Mouse (Mus musculus) heart, postnatal 0 days (tissue): ENCODE results near the gene B230104I21Rik. TPM values are rescaled to one million over a fixed set of nuclear protein-coding genes. Genes with fewer than 3 reads are reported as not detected.

ENCODE experiments used
- ATAC-seq: fragments of 200-750 bp; cut with Nextera tagmentation; 2 replicates; pipeline ENCODE4 v1.8.0; 2017; ENCODE audit warnings: low read depth, moderate number of reproducible peaks, moderate library complexity; ENCODE audit not compliant: insufficient read depth
- DNase-seq: peaks from one replicate; pipeline ENCODE4 v3.0.0-alpha.2; 2016; ENCODE audit warnings: low spot score
- H3K27ac ChIP-seq: fragments of 300-500 bp; sonication (generic); 2 replicates; pipeline ENCODE4 v1.5.1; 2014; ENCODE audit warnings: low read depth, mild to moderate bottlenecking
- H3K27me3 ChIP-seq: fragments of 300-500 bp; sonication (generic); 2 replicates; pipeline ENCODE4 v1.6.1; 2014; ENCODE audit warnings: low read length, mixed read lengths; ENCODE audit not compliant: control insufficient read depth, insufficient read depth
- H3K36me3 ChIP-seq: fragments of 300-500 bp; sonication (generic); replicated peaks from 2 replicates; pipeline ENCODE4 v1.6.1; 2014; ENCODE audit warnings: low read length, mixed read lengths; ENCODE audit not compliant: control insufficient read depth, insufficient read depth
- H3K4me1 ChIP-seq: fragments of 300-500 bp; sonication (generic); 2 replicates; pipeline ENCODE4 v1.6.1; 2014; ENCODE audit warnings: antibody characterized with exemption; ENCODE audit not compliant: control insufficient read depth, insufficient read depth
- H3K4me2 ChIP-seq: fragments of 300-500 bp; sonication (generic); 2 replicates; pipeline ENCODE4 v1.6.1; 2014; ENCODE audit warnings: low read depth, mild to moderate bottlenecking, low read length, moderate library complexity
- H3K4me3 ChIP-seq: fragments of 300-500 bp; sonication (generic); 2 replicates; pipeline ENCODE4 v1.5.1; 2014; ENCODE audit warnings: low read depth, low read length
- H3K9ac ChIP-seq: fragments of 300-500 bp; sonication (generic); replicated peaks from 2 replicates; pipeline ENCODE4 v1.6.1; 2014; ENCODE audit warnings: low read depth, low read length, mixed read lengths
- H3K9me3 ChIP-seq: fragments of 300-500 bp; sonication (generic); replicated peaks from 2 replicates; pipeline ENCODE4 v1.6.1; 2016; ENCODE audit warnings: low read length; ENCODE audit not compliant: control insufficient read depth
- CTCF ChIP-seq: IDR thresholded peaks from 2 replicates; pipeline ENCODE4 v1.5.1; 2016; ENCODE audit warnings: antibody characterized with exemption, control low read depth, low read depth
- EP300 ChIP-seq: IDR thresholded peaks from 2 replicates; pipeline ENCODE4 v1.6.1; 2016; ENCODE audit warnings: antibody characterized with exemption, low read depth
- WGBS: fragments of 180-500 bp; shearing (Covaris S2); extraction: QIAGEN DNeasy Blood & Tissue Kit; methylation state at CpG from one replicate; pipeline ENCODE4 v1.1.7; 2014; 5-methylcytosine and 5-hydroxymethylcytosine counted together
- polyA plus RNA-seq: library from polyadenylated mRNA; unstranded; fragments of >200 nt; fragmentation: Nextera tagmentation; extraction: Ambion mirVana; gene quantifications from 2 replicates; pipeline ENCODE4 v1.2.1, GENCODE M21; 2015
- total RNA-seq: library from RNA; depleted of rRNA; stranded (reverse); fragments of >200 nt; gene quantifications from 2 replicates; pipeline ENCODE4 v1.2.3, GENCODE M21; 2014; ENCODE audit warnings: low replicate concordance

The B230104I21Rik gene
- total and polyA plus RNA-seq, 2 experiments from 2014 or later, result not detected

DNA sequence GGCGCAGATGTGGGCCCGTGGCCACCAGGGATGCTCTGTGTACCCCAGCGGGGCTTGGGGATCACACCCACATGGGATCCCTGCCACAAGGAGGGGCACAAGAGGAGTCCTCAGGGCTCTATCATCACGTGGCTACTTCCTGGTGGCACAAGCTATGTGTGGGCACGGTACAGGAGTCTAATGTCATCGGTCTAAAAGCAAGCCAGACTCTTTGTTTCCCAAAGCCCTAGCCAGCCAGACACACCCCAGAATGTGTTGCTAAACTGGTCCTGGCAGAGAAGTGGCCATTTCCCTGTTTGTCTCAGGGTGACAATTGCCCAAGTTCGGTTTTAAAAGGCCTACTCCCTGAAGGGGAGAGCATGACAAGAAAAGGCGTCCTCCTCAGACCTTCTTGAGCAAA, 2.6 kb upstream of the B230104I21Rik start:
- peak; percentile 16; the same call in 1 of the 2 replicates for ATAC-seq
- WGBS, result 48% methylated on average over 8 of the region's 8 CpGs
- H3K27ac ChIP-seq, result peak overlapping the region; percentile 64

DNA sequence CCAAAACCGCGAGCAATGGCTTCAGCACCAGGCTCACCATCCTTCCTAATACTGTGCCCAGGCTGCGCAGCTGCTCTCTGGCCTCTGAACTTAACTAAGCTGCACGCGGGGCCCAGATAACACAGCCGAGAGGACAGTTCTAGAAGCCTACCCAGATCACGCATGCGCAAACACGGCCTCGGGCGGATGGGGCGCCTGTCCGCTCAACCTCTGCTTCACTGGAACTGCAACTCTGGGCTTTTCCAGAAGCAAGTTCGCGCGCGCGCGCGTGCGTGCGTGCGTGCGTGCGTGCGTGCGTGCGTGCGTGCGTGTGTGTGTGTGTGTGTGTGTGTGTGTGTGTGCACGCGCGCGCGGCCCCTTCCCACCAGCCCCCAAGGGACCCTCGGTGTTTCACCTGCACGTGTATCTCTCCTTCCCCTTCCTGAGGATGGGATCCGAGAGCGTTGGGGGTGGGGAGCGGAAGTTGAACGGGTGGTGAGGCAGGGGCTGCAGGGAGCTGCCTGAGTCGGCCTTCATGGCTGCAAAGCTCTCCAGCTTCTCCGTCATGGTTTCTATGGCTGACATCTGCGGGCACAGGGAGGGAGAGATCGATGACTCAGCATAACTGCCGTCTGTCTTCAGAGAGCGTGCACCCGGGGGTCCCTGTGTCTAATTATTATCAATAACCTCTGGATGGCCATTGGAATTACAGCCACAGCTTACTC, 1.1 kb upstream of the B230104I21Rik start:
- H3K4me1 ChIP-seq, result peaks cover 20% of the 10 kb centered on the region
- H3K27me3 ChIP-seq, result no peaks in the 10 kb centered on the region
- no peak for ATAC-seq

More for the DNA sequence above, 2.6 kb upstream of the B230104I21Rik start:
- 0 out of 2 replicates have a peak overlapping the region, but pooled peaks have one; percentile 23 for H3K9ac ChIP-seq
- DNase-seq, result peak; percentile 30
- H3K4me2 ChIP-seq, result no peak overlapping the region
- H3K4me1 ChIP-seq, result peaks cover 28% of the 10 kb centered on the region
- no peaks in the 10 kb centered on the region for H3K9me3 ChIP-seq
- H3K36me3 ChIP-seq, result peaks cover 1% of the 10 kb centered on the region; the same call in 1 of the 2 replicates
- TF ChIP-seq CTCF (no peak), EP300 (no peak)
- no peak overlapping the region for H3K4me3 ChIP-seq
- H3K27me3 ChIP-seq, result no peaks in the 10 kb centered on the region

DNA sequence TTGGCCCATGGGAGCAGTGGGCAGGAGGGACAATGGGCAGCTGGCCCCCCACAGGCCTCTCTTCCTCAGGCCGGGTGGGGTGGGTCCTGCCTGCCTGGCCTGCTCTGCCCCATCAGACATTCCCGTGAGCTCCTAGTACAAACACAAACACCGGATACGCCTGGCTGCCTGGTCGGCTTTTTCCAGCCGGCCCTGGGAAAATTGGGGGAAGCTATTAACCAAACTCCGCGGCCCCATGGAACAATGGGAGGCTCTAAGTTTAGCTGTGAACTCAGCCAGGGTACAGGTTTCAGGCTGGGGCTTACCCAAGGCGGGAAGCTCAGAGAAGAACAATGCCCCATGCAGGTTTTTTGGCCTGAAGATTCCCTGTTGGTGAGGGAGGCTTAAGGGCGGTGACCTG, 723 bp downstream of the B230104I21Rik start:
- H3K27ac ChIP-seq, result peak overlapping the region; percentile 68
- H3K4me1 ChIP-seq, result peaks cover 16% of the 10 kb centered on the region
- no peaks in the 10 kb centered on the region for H3K9me3 ChIP-seq
- ATAC-seq (peak; percentile 66), DNase-seq (peak; percentile 36)
- peak; percentile 77 for TF ChIP-seq EP300
- no peak for TF ChIP-seq CTCF
- H3K9ac ChIP-seq, result no peak overlapping the region
- H3K36me3 ChIP-seq, result peaks cover 12% of the 10 kb centered on the region
- no peak overlapping the region for H3K4me2 ChIP-seq
- H3K27me3 ChIP-seq, result no peaks in the 10 kb centered on the region
- 47% methylated on average over 10 of the region's 10 CpGs for WGBS
- H3K4me3 ChIP-seq, result no peak overlapping the region

More for the DNA sequence above, 1.1 kb upstream of the B230104I21Rik start:
- Histone ChIP-seq H3K4me2 (peak overlapping the region; percentile 38), H3K9ac (no peak overlapping the region), H3K36me3 (no peaks in the 10 kb centered on the region; the same call in 1 of the 2 replicates), H3K4me3 (0 out of 2 replicates have a peak overlapping the region, but pooled peaks have one; percentile 8), H3K27ac (no peak overlapping the region), H3K9me3 (no peaks in the 10 kb centered on the region)
- 57% methylated on average over 47 of the region's 48 CpGs for WGBS
- no peak for DNase-seq
- TF ChIP-seq EP300 (no peak), CTCF (no peak)

- Histone ChIP-seq H3K9me3 (no peaks in the 10 kb centered on the region), H3K4me1 (peaks cover 13% of the 10 kb centered on the region; the same call in 1 of the 2 replicates), H3K4me3 (no peak overlapping the region), H3K9ac (no peak overlapping the region), H3K36me3 (peaks cover 14% of the 10 kb centered on the region; the same call in 1 of the 2 replicates), H3K27ac (no peak overlapping the region), H3K4me2 (no peak overlapping the region), H3K27me3 (no peaks in the 10 kb centered on the region)
- WGBS, result 71% methylated on average over 19 of the region's 19 CpGs
- ATAC-seq (no peak), DNase-seq (no peak)
- TF ChIP-seq EP300 (no peak), CTCF (no peak)
Observed at GRCm38 (mm10) chr4:154346731-154347522, 11.0 kb downstream of the B230104I21Rik start.

- no peak overlapping the region for H3K4me2 ChIP-seq
- no peaks in the 10 kb centered on the region for H3K27me3 ChIP-seq
- H3K4me3 ChIP-seq, result no peak overlapping the region
- no peak overlapping the region for H3K9ac ChIP-seq
- 52% methylated on average over 11 of the region's 11 CpGs for WGBS
- no peaks in the 10 kb centered on the region for H3K9me3 ChIP-seq
- ATAC-seq, result no peak
- TF ChIP-seq CTCF (no peak), EP300 (no peak)
- no peak overlapping the region for H3K27ac ChIP-seq
- no peak for DNase-seq
- H3K4me1 ChIP-seq, result peaks cover 13% of the 10 kb centered on the region; the same call in 1 of the 2 replicates
- peaks cover 13% of the 10 kb centered on the region; the same call in 1 of the 2 replicates for H3K36me3 ChIP-seq
Observed at GRCm38 (mm10) chr4:154348197-154348786, 12.4 kb downstream of the B230104I21Rik start.
